Mouse (Mus musculus): Measurements from ENCODE around the gene Gabpa. TPM values are rescaled to one million over a fixed set of nuclear protein-coding genes. Genes with fewer than 3 reads are reported as not detected.

Gene Gabpa
- polyA plus RNA-seq, 1 experiment from 2014 or later, result 41.2 TPM

DNA sequence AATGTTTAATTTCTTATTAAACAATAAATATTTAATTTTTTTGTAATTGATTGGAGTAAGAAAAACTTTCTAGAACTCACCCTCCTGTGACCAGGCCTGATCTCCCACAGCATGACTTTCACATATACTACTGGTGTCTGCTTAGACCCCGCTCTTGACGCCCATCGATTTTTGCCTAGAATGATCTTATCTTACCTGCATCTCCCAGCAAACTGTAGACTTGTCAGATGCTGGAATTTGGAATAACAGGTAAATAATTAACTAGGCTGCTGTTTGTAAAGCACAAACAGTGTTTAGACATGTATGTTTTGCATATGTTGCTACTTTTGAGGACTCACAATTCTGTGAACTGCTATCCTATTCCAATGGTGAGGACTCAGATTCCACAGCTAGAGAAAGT is 28.6 kb upstream of the Gabpa start:
- no peaks in the 10 kb centered on the region for H3K27me3 ChIP-seq (ENCODE audit: control insufficient read depth, insufficient read depth, low read length)

DNA sequence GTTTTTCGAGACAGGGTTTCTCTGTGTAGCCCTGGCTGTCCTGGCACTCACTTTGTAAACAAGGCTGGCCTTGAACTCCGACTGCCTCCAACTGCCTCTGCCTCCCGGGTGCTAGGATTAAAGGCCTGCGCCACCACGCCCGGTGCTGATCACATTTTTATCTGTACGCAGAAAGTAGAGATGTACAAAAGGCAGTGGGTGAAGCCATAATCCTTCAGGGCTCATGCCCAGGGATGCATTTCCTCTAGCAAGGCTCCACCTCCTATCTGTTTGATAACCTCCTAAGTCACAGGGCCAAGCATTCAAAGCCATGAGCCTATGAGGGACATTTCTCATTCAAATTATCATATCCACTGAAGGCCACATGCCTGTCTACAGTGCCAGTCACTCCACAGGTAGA is 26.9 kb upstream of the Gabpa start:
- WGBS, result 93% methylated on average over 7 of the region's 7 CpGs
- Histone ChIP-seq H3K4me3 (ENCODE audit: low read depth, low read length) (no peak overlapping the region), H3K36me3 (ENCODE audit: control insufficient read depth, insufficient read depth, low read length) (peaks cover 14% of the 10 kb centered on the region)

More for the DNA sequence above, 28.6 kb upstream of the Gabpa start:
- Histone ChIP-seq H3K9me3 (ENCODE audit: control insufficient read depth, low read length) (no peaks in the 10 kb centered on the region), H3K9ac (ENCODE audit: low read length) (no peak overlapping the region), H3K36me3 (ENCODE audit: control insufficient read depth, insufficient read depth, low read length) (peaks cover 14% of the 10 kb centered on the region), H3K4me1 (ENCODE audit: control insufficient read depth, insufficient read depth, low read length) (no peaks in the 10 kb centered on the region), H3K4me3 (ENCODE audit: low read depth, low read length) (no peak overlapping the region), H3K27ac (ENCODE audit: low read depth, low read length) (no peak overlapping the region), H3K4me2 (no peak overlapping the region)
- DNase-seq (ENCODE audit: low spot score, missing footprints), result peak; percentile 6
- no peak for ATAC-seq (ENCODE audit: low FRiP score)
- WGBS, result 97% methylated on average over 3 of the region's 3 CpGs

DNA sequence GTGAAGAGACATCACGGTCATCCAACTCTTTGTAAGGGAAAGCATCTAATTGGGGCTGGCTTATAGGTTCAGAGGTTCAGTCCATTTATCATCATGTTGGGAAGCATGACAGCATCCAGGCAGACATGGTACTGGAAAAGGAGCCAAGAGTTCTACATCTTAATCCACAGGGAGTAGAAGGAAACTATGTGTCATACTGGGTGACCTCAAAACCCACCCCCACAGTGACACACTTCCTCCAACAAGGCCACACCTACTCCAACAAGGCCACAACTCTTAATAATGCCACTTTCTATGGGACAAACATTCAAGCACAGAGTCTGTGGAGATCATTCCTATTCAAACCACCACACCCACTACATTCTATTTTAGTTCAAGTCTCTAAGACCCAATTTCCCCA is 24.5 kb upstream of the Gabpa start:
- H3K4me3 ChIP-seq (ENCODE audit: low read depth, low read length), result no peak overlapping the region
- H3K4me1 ChIP-seq (ENCODE audit: control insufficient read depth, insufficient read depth, low read length), result no peaks in the 10 kb centered on the region
- no peak overlapping the region for H3K9ac ChIP-seq (ENCODE audit: low read length)
- no peaks in the 10 kb centered on the region for H3K27me3 ChIP-seq (ENCODE audit: control insufficient read depth, insufficient read depth, low read length)
- WGBS, result 100% methylated on average over 1 of the region's 1 CpGs
- no peak overlapping the region for H3K27ac ChIP-seq (ENCODE audit: low read depth, low read length)
- H3K36me3 ChIP-seq (ENCODE audit: control insufficient read depth, insufficient read depth, low read length), result peaks cover 14% of the 10 kb centered on the region
- no peaks in the 10 kb centered on the region for H3K9me3 ChIP-seq (ENCODE audit: control insufficient read depth, low read length)
- no peak overlapping the region for H3K4me2 ChIP-seq
- DNase-seq (ENCODE audit: low spot score, missing footprints), result peak; percentile 10
- ATAC-seq (ENCODE audit: low FRiP score), result no peak

More for the DNA sequence above, 26.9 kb upstream of the Gabpa start:
- Histone ChIP-seq H3K4me2 (no peak overlapping the region), H3K27ac (ENCODE audit: low read depth, low read length) (no peak overlapping the region), H3K27me3 (ENCODE audit: control insufficient read depth, insufficient read depth, low read length) (no peaks in the 10 kb centered on the region), H3K4me1 (ENCODE audit: control insufficient read depth, insufficient read depth, low read length) (no peaks in the 10 kb centered on the region), H3K9me3 (ENCODE audit: control insufficient read depth, low read length) (no peaks in the 10 kb centered on the region), H3K9ac (ENCODE audit: low read length) (no peak overlapping the region)
- ATAC-seq (ENCODE audit: low FRiP score), result no peak
- peak; percentile 73 for DNase-seq (ENCODE audit: low spot score, missing footprints)

DNA sequence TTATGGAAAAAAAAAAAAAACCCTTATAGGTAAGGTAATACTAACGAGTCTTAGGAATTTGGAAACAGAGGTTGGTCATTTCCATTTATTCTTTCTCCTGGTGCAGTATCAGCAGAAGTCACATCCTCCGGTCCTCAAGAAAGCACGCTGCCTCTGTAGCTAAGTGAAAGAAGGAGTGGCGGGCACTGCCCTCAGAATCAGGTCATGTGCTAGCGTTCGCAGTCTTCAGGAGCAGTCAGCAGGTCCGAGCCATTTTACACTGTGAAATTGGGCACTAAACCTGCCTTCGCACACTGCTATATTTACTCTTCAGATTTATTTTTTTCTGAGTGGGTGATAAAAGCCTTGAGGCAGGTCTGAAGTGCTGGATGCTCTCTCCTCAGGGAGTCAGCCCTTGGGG is 20.9 kb upstream of the Gabpa start:
- peaks cover 4% of the 10 kb centered on the region for H3K36me3 ChIP-seq (ENCODE audit: control insufficient read depth, insufficient read depth, low read length)
- H3K27me3 ChIP-seq (ENCODE audit: control insufficient read depth, insufficient read depth, low read length), result no peaks in the 10 kb centered on the region
- WGBS, result 91% methylated on average over 8 of the region's 8 CpGs
- H3K4me1 ChIP-seq (ENCODE audit: control insufficient read depth, insufficient read depth, low read length), result no peaks in the 10 kb centered on the region
- H3K4me3 ChIP-seq (ENCODE audit: low read depth, low read length), result no peak overlapping the region
- H3K27ac ChIP-seq (ENCODE audit: low read depth, low read length), result no peak overlapping the region
- no peak overlapping the region for H3K4me2 ChIP-seq
- H3K9me3 ChIP-seq (ENCODE audit: control insufficient read depth, low read length), result no peaks in the 10 kb centered on the region
- no peak for ATAC-seq (ENCODE audit: low FRiP score)
- peak; percentile 69 for DNase-seq (ENCODE audit: low spot score, missing footprints)
- H3K9ac ChIP-seq (ENCODE audit: low read length), result no peak overlapping the region

DNA sequence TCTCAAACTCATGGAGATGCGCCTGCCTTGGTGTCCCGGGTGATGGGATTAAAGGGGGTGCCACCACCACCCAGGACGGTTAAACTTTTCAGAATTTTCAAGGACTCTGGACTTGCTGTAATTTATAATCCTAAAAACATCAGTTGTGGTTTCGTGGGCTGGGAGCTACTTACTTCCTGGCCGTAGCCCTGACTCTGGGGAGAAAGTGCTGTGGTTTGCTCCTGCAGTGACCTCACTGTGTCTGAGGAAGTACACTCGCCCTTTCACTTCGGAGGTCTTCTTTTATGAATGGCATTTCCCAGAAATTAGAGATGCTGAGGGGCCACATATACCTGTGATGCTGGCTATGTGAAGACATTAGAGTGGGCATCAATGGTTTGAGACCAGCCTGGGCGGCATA is 20.2 kb upstream of the Gabpa start:
- H3K4me1 ChIP-seq (ENCODE audit: control insufficient read depth, insufficient read depth, low read length), result no peaks in the 10 kb centered on the region
- H3K9ac ChIP-seq (ENCODE audit: low read length), result no peak overlapping the region
- no peaks in the 10 kb centered on the region for H3K9me3 ChIP-seq (ENCODE audit: control insufficient read depth, low read length)
- WGBS, result 91% methylated on average over 8 of the region's 8 CpGs
- no peak overlapping the region for H3K27ac ChIP-seq (ENCODE audit: low read depth, low read length)
- no peak for ATAC-seq (ENCODE audit: low FRiP score)
- no peaks in the 10 kb centered on the region for H3K27me3 ChIP-seq (ENCODE audit: control insufficient read depth, insufficient read depth, low read length)
- peaks cover 4% of the 10 kb centered on the region for H3K36me3 ChIP-seq (ENCODE audit: control insufficient read depth, insufficient read depth, low read length)
- no peak overlapping the region for H3K4me2 ChIP-seq
- no peak for DNase-seq (ENCODE audit: low spot score, missing footprints)
- H3K4me3 ChIP-seq (ENCODE audit: low read depth, low read length), result no peak overlapping the region

DNA sequence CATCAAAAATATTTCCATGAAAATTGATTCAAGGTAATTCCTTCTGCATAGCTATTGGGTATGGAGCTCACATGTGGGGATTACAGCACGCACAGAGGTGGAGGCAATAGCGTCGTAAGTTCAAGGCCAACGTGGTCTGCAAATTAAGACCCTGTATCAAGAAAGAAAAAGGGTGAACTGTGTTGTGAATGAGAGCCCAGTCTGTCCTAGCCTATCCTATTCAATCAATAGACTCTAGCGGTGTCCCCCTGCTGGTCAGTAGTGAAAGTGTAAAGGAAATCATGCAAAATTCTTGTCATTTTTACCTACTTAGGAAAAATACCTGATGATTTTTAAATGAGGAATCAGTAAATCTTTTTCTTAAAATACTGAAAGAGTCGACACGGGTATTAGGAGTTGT is 17.3 kb upstream of the Gabpa start:
- Histone ChIP-seq H3K4me3 (ENCODE audit: low read depth, low read length) (no peak overlapping the region), H3K9ac (ENCODE audit: low read length) (no peak overlapping the region), H3K9me3 (ENCODE audit: control insufficient read depth, low read length) (no peaks in the 10 kb centered on the region), H3K4me1 (ENCODE audit: control insufficient read depth, insufficient read depth, low read length) (no peaks in the 10 kb centered on the region), H3K27me3 (ENCODE audit: control insufficient read depth, insufficient read depth, low read length) (no peaks in the 10 kb centered on the region), H3K36me3 (ENCODE audit: control insufficient read depth, insufficient read depth, low read length) (peaks cover 3% of the 10 kb centered on the region; the same call in 1 of the 2 replicates), H3K4me2 (no peak overlapping the region), H3K27ac (ENCODE audit: low read depth, low read length) (no peak overlapping the region)
- DNase-seq (ENCODE audit: low spot score, missing footprints), result peak; percentile 88
- ATAC-seq (ENCODE audit: low FRiP score), result peak; percentile 80
- WGBS, result 36% methylated on average over 7 of the region's 7 CpGs

DNA sequence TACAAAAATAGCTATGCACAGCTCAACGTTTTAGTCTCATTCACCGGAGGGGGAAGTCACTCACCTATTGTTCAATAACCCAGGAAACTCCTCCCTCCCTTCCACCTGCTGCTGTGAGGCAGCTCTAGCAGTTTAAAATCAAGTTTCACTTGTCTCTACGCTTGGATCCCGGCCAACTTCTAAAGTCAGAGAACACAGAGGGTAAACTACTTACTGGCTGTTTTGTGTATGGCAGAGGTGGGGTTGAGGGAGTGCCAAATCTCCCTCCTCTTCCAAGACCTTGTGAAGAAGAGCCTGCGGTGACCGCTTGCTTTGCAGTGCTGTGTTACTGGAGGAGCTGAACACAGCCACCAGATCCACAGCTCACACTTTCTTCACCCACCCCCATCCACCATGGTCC is 9.7 kb upstream of the Gabpa start:
- no peak overlapping the region for H3K9ac ChIP-seq (ENCODE audit: low read length)
- ATAC-seq (ENCODE audit: low FRiP score) (no peak), DNase-seq (ENCODE audit: low spot score, missing footprints) (no peak)
- no peak overlapping the region for H3K4me3 ChIP-seq (ENCODE audit: low read depth, low read length)
- no peak overlapping the region for H3K27ac ChIP-seq (ENCODE audit: low read depth, low read length)
- H3K36me3 ChIP-seq (ENCODE audit: control insufficient read depth, insufficient read depth, low read length), result peaks cover 6% of the 10 kb centered on the region; the same call in 1 of the 2 replicates
- no peaks in the 10 kb centered on the region for H3K27me3 ChIP-seq (ENCODE audit: control insufficient read depth, insufficient read depth, low read length)
- H3K4me2 ChIP-seq, result no peak overlapping the region
- no peaks in the 10 kb centered on the region for H3K9me3 ChIP-seq (ENCODE audit: control insufficient read depth, low read length)
- 85% methylated on average over 6 of the region's 6 CpGs for WGBS
- H3K4me1 ChIP-seq (ENCODE audit: control insufficient read depth, insufficient read depth, low read length), result no peaks in the 10 kb centered on the region

DNA sequence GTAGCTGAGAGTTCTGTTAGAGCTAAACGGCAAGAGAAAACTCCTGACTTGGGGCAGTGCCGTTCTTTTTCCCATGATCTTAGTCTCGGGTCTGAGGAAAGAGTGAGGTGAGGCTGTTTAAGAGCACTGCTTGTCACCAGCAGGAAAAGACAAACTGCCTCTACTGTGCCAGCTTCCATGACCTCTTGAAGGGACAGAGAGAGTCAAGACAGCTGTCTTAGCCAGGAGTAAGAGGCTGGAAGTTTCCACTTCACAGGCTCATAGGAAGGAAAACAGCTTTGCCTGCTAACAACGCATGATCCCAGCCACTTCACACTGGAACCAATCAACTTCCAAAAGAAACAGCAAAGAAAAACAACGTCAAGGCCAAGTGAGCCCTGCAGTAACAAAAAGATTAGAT is 3.0 kb upstream of the Gabpa start:
- DNase-seq (ENCODE audit: low spot score, missing footprints), result no peak
- ATAC-seq (ENCODE audit: low FRiP score), result no peak
- Histone ChIP-seq H3K4me3 (ENCODE audit: low read depth, low read length) (no peak overlapping the region), H3K9ac (ENCODE audit: low read length) (no peak overlapping the region), H3K4me1 (ENCODE audit: control insufficient read depth, insufficient read depth, low read length) (peaks cover 10% of the 10 kb centered on the region), H3K9me3 (ENCODE audit: control insufficient read depth, low read length) (no peaks in the 10 kb centered on the region), H3K4me2 (no peak overlapping the region), H3K27me3 (ENCODE audit: control insufficient read depth, insufficient read depth, low read length) (no peaks in the 10 kb centered on the region), H3K36me3 (ENCODE audit: control insufficient read depth, insufficient read depth, low read length) (peaks cover 12% of the 10 kb centered on the region; the same call in 1 of the 2 replicates), H3K27ac (ENCODE audit: low read depth, low read length) (no peak overlapping the region)
- WGBS, result 90% methylated on average over 5 of the region's 5 CpGs

DNA sequence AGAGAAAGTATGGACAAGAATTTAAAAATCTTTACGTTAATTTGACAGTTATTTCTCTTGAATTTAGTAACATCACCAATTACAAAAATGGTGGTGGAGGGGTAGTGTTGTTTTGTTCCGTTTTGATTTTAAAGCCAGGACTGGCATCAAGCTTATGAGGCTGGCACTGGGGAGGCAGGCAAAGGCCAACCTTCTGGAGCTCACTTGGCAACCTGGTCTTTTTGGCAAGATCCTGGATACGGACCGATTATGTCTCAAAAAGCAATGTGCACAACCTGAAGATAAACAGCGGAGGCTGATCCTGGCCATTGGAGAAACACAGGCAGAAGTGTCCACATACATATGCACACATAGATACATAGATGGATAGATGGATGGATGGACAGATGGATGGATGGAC is 2.0 kb upstream of the Gabpa start:
- H3K27me3 ChIP-seq (ENCODE audit: control insufficient read depth, insufficient read depth, low read length), result no peaks in the 10 kb centered on the region
- H3K27ac ChIP-seq (ENCODE audit: low read depth, low read length), result no peak overlapping the region
- peaks cover 11% of the 10 kb centered on the region for H3K4me1 ChIP-seq (ENCODE audit: control insufficient read depth, insufficient read depth, low read length)
- H3K9ac ChIP-seq (ENCODE audit: low read length), result no peak overlapping the region
- WGBS, result 99% methylated on average over 5 of the region's 5 CpGs
- DNase-seq (ENCODE audit: low spot score, missing footprints) (no peak), ATAC-seq (ENCODE audit: low FRiP score) (no peak)
- H3K36me3 ChIP-seq (ENCODE audit: control insufficient read depth, insufficient read depth, low read length), result peaks cover 12% of the 10 kb centered on the region; the same call in 1 of the 2 replicates
- no peak overlapping the region for H3K4me2 ChIP-seq
- H3K4me3 ChIP-seq (ENCODE audit: low read depth, low read length), result no peak overlapping the region
- no peaks in the 10 kb centered on the region for H3K9me3 ChIP-seq (ENCODE audit: control insufficient read depth, low read length)

All from midbrain, embryonic 11.5 days (tissue).